Mouse (Mus musculus): Measurements from ENCODE around the gene Srgap2.
"Not testable (repeated sequence)": the region's sequence is repeated elsewhere in the genome, so short reads cannot be mapped to it uniquely, and the experiment has no call there.

The Srgap2 gene

GRCm38 (mm10) chr1:131527281-131528080 lies at the start of gene Srgap2, which contains the start of gene Fam72a:
TSS of gene Srgap2 (minus strand) at chr1:131527352.
TSS of gene Fam72a (plus strand) at chr1:131527903.
- peak; percentile 95 for DNase-seq (ENCODE audit: low spot score)

- no peak for DNase-seq (ENCODE audit: low spot score)
Observed at GRCm38 (mm10) chr1:131573721-131574120, 46.6 kb upstream of the Srgap2 start.

- DNase-seq (ENCODE audit: low spot score), result no peak
Observed at GRCm38 (mm10) chr1:131570391-131570790, 43.2 kb upstream of the Srgap2 start.

- DNase-seq (ENCODE audit: low spot score), result no peak
Observed at GRCm38 (mm10) chr1:131569721-131570120, 42.6 kb upstream of the Srgap2 start.

- not testable (repeated sequence) for DNase-seq (ENCODE audit: low spot score)
Observed at GRCm38 (mm10) chr1:131566056-131566455, 38.9 kb upstream of the Srgap2 start.

GRCm38 (mm10) chr1:131562081-131562480 lies 34.9 kb upstream of the Srgap2 start:
- no peak for DNase-seq (ENCODE audit: low spot score)

GRCm38 (mm10) chr1:131560500-131560899 lies 33.3 kb upstream of the Srgap2 start:
- DNase-seq (ENCODE audit: low spot score), result no peak

- DNase-seq (ENCODE audit: low spot score), result peak; percentile 56
Observed at GRCm38 (mm10) chr1:131555042-131555812, 28.1 kb upstream of the Srgap2 start.

GRCm38 (mm10) chr1:131553428-131553827 lies 26.3 kb upstream of the Srgap2 start:
- DNase-seq (ENCODE audit: low spot score), result no peak

GRCm38 (mm10) chr1:131551956-131552355 lies 24.8 kb upstream of the Srgap2 start:
- DNase-seq (ENCODE audit: low spot score), result no peak

GRCm38 (mm10) chr1:131548494-131549365 lies 21.6 kb upstream of the Srgap2 start:
- DNase-seq (ENCODE audit: low spot score), result no peak

GRCm38 (mm10) chr1:131546798-131547690 lies 19.9 kb upstream of the Srgap2 start:
- DNase-seq (ENCODE audit: low spot score), result no peak

- no peak for DNase-seq (ENCODE audit: low spot score)
Observed at GRCm38 (mm10) chr1:131543886-131544565, 16.9 kb upstream of the Srgap2 start.

GRCm38 (mm10) chr1:131541903-131542302 lies 14.8 kb upstream of the Srgap2 start:
- DNase-seq (ENCODE audit: low spot score), result no peak

- no peak for DNase-seq (ENCODE audit: low spot score)
Observed at GRCm38 (mm10) chr1:131541431-131541830, 14.3 kb upstream of the Srgap2 start.

- DNase-seq (ENCODE audit: low spot score), result no peak
Observed at GRCm38 (mm10) chr1:131540795-131541194, 13.6 kb upstream of the Srgap2 start.

GRCm38 (mm10) chr1:131539771-131540170 lies 12.6 kb upstream of the Srgap2 start:
- no peak for DNase-seq (ENCODE audit: low spot score)

- no peak for DNase-seq (ENCODE audit: low spot score)
Observed at GRCm38 (mm10) chr1:131528561-131529166, 1.5 kb upstream of the Srgap2 start.

GRCm38 (mm10) chr1:131528081-131528507 lies 942 bp upstream of the Srgap2 start:
- DNase-seq (ENCODE audit: low spot score), result peak; percentile 49
